Mouse (Mus musculus) embryonic fibroblast, embryonic 13.5 days (primary cell): Measurements from ENCODE around the gene Zfp185.

ENCODE experiments used
- CTCF ChIP-seq: IDR thresholded peaks from 2 replicates; pipeline ENCODE4 v1.5.1; 2011; ENCODE audit warnings: mild to moderate bottlenecking, control low read depth, low read length, moderate library complexity, borderline replicate concordance; ENCODE audit not compliant: insufficient read depth
- POLR2A ChIP-seq: IDR thresholded peaks from 2 replicates; pipeline ENCODE4 v1.6.1; 2011; ENCODE audit warnings: low read depth, mild to moderate bottlenecking, control low read depth, low read length, moderate library complexity

GRCm38 (mm10) chrX:72982831-72983230 lies 4.3 kb upstream of the Zfp185 start:
- TF ChIP-seq CTCF, result no peak
- TF ChIP-seq POLR2A, result no peak
